ENCODE assay signal across 10 mouse cellular contexts in the genomic region with DNA sequence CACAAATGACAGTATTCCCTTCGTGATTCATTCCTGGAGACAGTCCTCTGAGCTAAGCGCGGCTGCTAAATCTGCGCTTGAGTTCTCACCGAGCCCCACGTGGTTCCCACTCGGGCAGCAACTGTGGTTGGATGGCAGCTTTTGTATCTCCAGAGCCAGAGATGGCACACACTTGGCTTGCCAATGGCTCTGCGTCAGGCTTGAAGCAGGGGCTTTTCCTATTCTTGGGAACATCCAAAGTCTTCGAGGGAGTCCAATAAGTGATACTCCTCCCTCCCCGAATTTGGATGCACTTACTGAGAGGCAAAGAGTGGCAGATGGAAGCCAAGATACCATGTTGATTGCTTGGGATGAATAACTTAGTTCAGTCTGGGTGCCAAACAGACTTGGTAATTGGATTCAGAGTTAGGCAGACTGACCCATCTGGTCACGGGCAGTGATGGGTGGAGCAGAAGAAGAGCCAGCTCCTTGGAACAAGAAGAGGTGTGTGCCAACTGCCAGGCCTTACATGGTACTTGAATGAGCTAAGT.
A peak's percentile ranks its signal among the peaks of the same experiment; 100 is the strongest.
DNase-seq lines count a peak whose midpoint lies in the region; ATAC-seq lines count a peak whose summit lies in the region.
"Had no signal": no experiment of that assay in that cellular context is flagged by ENCODE, and none has a peak within 500 bp of the region (broad histone marks: within the 10 kb centered on the region; RNA-seq: fewer than 3 reads in every experiment).

No protein-coding gene starts in this region.

- H3K4me1 ChIP-seq in midbrain, embryonic 14.5 days (ENCODE audit: control insufficient read depth, insufficient read depth, low read length) = no peaks in the 10 kb centered on the region
- no peaks in the 10 kb centered on the region for H3K4me1 ChIP-seq in midbrain, embryonic 10.5 days

- H3K27me3 ChIP-seq in midbrain, embryonic 14.5 days (ENCODE audit: control insufficient read depth, insufficient read depth, low read length) = no peaks in the 10 kb centered on the region
- H3K27me3 ChIP-seq in midbrain, embryonic 10.5 days (ENCODE audit: low read depth, poor library complexity, severe bottlenecking) = no peaks in the 10 kb centered on the region

- H3K4me2 ChIP-seq in midbrain, embryonic 14.5 days (ENCODE audit: low read length) = no peak overlapping the region

- H3K4me3 ChIP-seq in midbrain, embryonic 14.5 days (replicated peaks; ENCODE audit: low read depth, low read length) = no peak overlapping the region
- H3K4me3 ChIP-seq in midbrain, embryonic 10.5 days = no peak overlapping the region

- H3K9ac ChIP-seq in midbrain, embryonic 14.5 days (replicated peaks; ENCODE audit: low read length) = no peak overlapping the region

- no peaks in the 10 kb centered on the region for H3K36me3 ChIP-seq in midbrain, embryonic 14.5 days (ENCODE audit: control insufficient read depth, insufficient read depth, low read length)
- no peaks in the 10 kb centered on the region for H3K36me3 ChIP-seq in midbrain, embryonic 10.5 days

- WGBS in midbrain, embryonic 14.5 days = 87% methylated on average over 11 of the region's 11 CpGs
- WGBS in midbrain, embryonic 10.5 days = 91% methylated on average over 11 of the region's 11 CpGs

- no peak for DNase-seq in midbrain, embryonic 14.5 days
- no peak for DNase-seq in midbrain, embryonic 10.5 days (ENCODE audit: low spot score)
- peak; percentile 72 to 80 for DNase-seq in frontal cortex, postnatal 10 days (ENCODE audit: low spot score in 2 of 2)
- DNase-seq in left cerebral cortex, adult 9 months (ENCODE audit: low spot score in 2 of 2) = peak; percentile 77 to 90
- DNase-seq in B cell, adult 2 months = no peak
- DNase-seq in testis, postnatal 14 days (ENCODE audit: low spot score) = no peak
- DNase-seq in yolk sac, embryonic 10.5 days (ENCODE audit: low spot score) = no peak
- DNase-seq in heart, adult 9 months (ENCODE audit: low spot score in 2 of 2) = no peak
- DNase-seq: gastrocnemius, postnatal 36 days had no signal

- H3K9me3 ChIP-seq in midbrain, embryonic 14.5 days (ENCODE audit: control insufficient read depth, low read length) = no peaks in the 10 kb centered on the region
- H3K9me3 ChIP-seq in midbrain, embryonic 10.5 days (replicated peaks) = no peaks in the 10 kb centered on the region

- ATAC-seq in midbrain, embryonic 14.5 days (ENCODE audit: low FRiP score, low TSS enrichment) = peak; percentile 48; the same call in 1 of the 2 replicates

- no peak overlapping the region for H3K27ac ChIP-seq in midbrain, embryonic 14.5 days (replicated peaks; ENCODE audit: low read depth, low read length)
- H3K27ac ChIP-seq in midbrain, embryonic 10.5 days (replicated peaks) = no peak overlapping the region
- H3K27ac ChIP-seq: kidney, postnatal 0 days had no signal

Comparison
In these comparisons a context has a peak if more than half of its experiments do, and no peak if none do; other contexts are left out.
1. DNase-seq: peak in frontal cortex, postnatal 10 days (2 of 2) and left cerebral cortex, adult 9 months (2 of 2); none in midbrain, embryonic 14.5 days (single experiment), midbrain, embryonic 10.5 days (single experiment), B cell, adult 2 months (0 of 2), testis, postnatal 14 days (single experiment), yolk sac, embryonic 10.5 days (single experiment) and heart, adult 9 months (0 of 2).